Mouse (Mus musculus) forebrain, embryonic 14.5 days (tissue): ENCODE measurements around the gene Etl4. TPM values are rescaled to one million over a fixed set of nuclear protein-coding genes. Genes with fewer than 3 reads are reported as not detected.

Source experiments
- ATAC-seq: fragments of 200-750 bp; cut with Nextera tagmentation; 2 replicates; pipeline ENCODE4 v1.8.0; 2017; ENCODE audit warnings: mild to moderate bottlenecking, moderate library complexity
- DNase-seq: peaks from one replicate; pipeline ENCODE4 v3.0.0-alpha.2; 2015; ENCODE audit warnings: low spot score
- H3K27ac ChIP-seq: fragments of 300-500 bp; sonication (generic); 2 replicates; pipeline ENCODE4 v1.5.1; 2014; ENCODE audit warnings: low read depth, mild to moderate bottlenecking, control low read depth, low read length, moderate library complexity
- H3K27me3 ChIP-seq: fragments of 300-500 bp; sonication (generic); replicated peaks from 2 replicates; pipeline ENCODE4 v1.6.1; 2014; ENCODE audit warnings: low read length, control low read depth, mixed read lengths; ENCODE audit not compliant: control insufficient read depth, insufficient read depth
- H3K36me3 ChIP-seq: fragments of 300-500 bp; sonication (generic); 2 replicates; pipeline ENCODE4 v1.6.1; 2014; ENCODE audit warnings: low read length, control low read depth; ENCODE audit not compliant: control insufficient read depth, insufficient read depth
- H3K4me1 ChIP-seq: fragments of 300-500 bp; sonication (generic); 2 replicates; pipeline ENCODE4 v1.6.1; 2014; ENCODE audit warnings: antibody characterized with exemption, low read length, control low read depth; ENCODE audit not compliant: control insufficient read depth, insufficient read depth
- H3K4me2 ChIP-seq: fragments of 300-500 bp; sonication (generic); 2 replicates; pipeline ENCODE4 v1.6.1; 2014; ENCODE audit warnings: mild to moderate bottlenecking, control low read depth, low read length
- H3K4me3 ChIP-seq: fragments of 300-500 bp; sonication (generic); 2 replicates; pipeline ENCODE4 v1.5.1; 2014; ENCODE audit warnings: low read depth, low read length, control low read depth
- H3K9ac ChIP-seq: fragments of 300-500 bp; sonication (generic); 2 replicates; pipeline ENCODE4 v1.6.1; 2014; ENCODE audit warnings: mild to moderate bottlenecking, low read length, control low read depth, moderate library complexity
- H3K9me3 ChIP-seq: fragments of 300-500 bp; sonication (generic); replicated peaks from 2 replicates; pipeline ENCODE4 v1.6.1; 2016; ENCODE audit warnings: low read length, control low read depth, mixed read lengths; ENCODE audit not compliant: control insufficient read depth
- WGBS: fragments of 180-500 bp; shearing (Covaris S2); extraction: QIAGEN DNeasy Blood & Tissue Kit; methylation state at CpG from one replicate; pipeline ENCODE4 v1.1.7; 2014; 5-methylcytosine and 5-hydroxymethylcytosine counted together
- polyA plus RNA-seq: library from polyadenylated mRNA; unstranded; fragments of >200 nt; fragmentation: Nextera tagmentation; extraction: Ambion mirVana; gene quantifications from 2 replicates; pipeline ENCODE4 v1.2.1, GENCODE M21; 2014

Etl4 gene
- polyA plus RNA-seq, 1 experiment from 2014 or later = 14.7 TPM

DNA sequence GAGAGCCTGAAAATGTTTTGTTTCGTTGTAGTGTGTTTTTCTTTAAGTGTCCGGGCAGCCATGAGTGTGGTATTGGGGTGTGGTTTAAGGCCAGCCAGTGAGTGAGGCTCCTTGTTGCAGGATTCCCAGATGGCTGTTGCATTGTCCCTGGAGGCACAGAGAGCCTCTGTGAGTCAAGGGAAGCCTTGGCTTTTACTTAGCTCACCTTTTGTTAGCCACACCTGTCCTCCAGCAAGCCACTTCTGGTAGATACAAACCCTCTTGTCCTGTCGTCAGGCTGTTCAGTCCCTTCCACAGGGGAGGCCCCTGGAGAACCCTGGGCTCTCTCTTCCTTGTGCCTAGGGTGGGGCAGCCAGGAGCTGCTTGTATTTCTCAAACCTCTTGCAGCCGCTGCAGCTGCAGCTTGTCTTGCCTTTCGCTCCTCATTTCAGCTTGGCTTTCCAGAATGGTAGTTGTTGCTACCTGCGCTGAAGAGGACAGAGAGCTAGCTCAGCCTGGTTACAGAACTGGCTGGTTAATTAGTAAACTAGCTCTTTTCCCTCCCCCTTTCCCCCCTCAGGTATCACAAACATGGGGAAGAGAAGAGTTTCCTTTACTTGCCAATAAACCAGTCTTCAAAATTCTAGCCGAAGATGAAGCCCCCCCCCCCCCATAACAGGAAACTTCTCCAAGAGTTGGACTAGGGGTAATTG is 826.9 kb downstream of the Etl4 start:
- Histone ChIP-seq H3K27me3 (no peaks in the 10 kb centered on the region), H3K4me3 (no peak overlapping the region), H3K4me1 (0 out of 2 replicates have a peak, but pooled peaks cover 2% of the 10 kb centered on the region), H3K9ac (no peak overlapping the region), H3K27ac (no peak overlapping the region), H3K4me2 (no peak overlapping the region), H3K36me3 (no peaks in the 10 kb centered on the region), H3K9me3 (no peaks in the 10 kb centered on the region)
- DNase-seq (no peak), ATAC-seq (no peak)
- WGBS = 81% methylated on average over 7 of the region's 7 CpGs

DNA sequence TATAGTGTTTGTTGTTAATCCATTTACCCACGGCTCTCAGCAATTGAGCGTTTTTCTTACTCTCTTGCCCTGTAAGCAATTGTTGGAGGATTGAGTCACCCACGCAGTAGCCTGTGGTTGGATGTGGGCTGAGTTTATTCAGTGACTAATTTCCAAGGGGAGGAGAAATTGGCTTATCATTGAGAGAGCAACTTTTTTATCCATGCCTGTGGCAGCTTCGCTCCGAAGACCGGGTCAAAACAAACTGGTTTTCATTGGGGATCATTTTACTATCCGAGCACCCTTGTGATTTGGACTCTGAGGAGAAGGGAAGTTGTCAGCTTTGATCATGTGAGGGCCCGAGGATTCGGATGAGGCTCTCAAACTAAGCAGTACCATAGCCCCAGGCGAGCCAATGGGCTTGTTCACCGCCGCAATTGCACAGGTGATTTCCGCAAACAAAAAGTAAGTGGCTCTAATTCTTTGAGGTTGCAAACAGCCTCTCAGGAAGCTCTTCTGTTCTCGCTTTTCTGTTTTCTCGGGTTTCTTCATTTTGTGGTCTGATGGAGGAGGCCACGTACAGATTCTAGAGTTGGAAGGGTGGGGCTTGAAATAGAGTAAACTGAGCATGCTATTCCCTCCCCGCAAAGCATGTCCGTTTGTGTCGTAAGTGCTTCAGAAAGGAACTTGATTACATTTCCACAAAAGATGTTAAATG is 827.7 kb downstream of the Etl4 start:
- Histone ChIP-seq H3K4me2 (no peak overlapping the region), H3K27ac (no peak overlapping the region), H3K9ac (no peak overlapping the region), H3K9me3 (no peaks in the 10 kb centered on the region), H3K4me1 (0 out of 2 replicates have a peak, but pooled peaks cover 2% of the 10 kb centered on the region), H3K27me3 (no peaks in the 10 kb centered on the region), H3K4me3 (no peak overlapping the region), H3K36me3 (no peaks in the 10 kb centered on the region)
- 84% methylated on average over 19 of the region's 19 CpGs for WGBS
- DNase-seq (no peak), ATAC-seq (no peak)

DNA sequence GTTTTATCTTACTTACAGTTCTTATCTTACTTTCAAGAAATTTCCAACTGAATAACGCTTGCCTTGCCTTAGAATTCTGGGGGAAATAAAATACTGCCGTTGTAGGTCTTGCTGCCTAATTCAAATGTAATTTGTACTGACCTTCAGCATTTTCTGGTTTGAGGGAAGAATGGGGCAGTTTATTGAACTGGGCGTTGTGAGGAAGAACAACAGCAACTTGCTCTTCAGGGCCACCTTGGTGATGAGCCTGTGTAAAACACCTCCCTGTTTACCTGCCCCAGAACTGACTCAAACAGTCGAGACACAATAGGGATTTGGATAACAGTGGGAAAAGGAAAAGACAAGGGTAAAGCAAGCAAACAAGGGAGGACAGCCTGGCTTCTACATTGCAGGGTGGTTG is 828.3 kb downstream of the Etl4 start:
- Histone ChIP-seq H3K27ac (no peak overlapping the region), H3K36me3 (no peaks in the 10 kb centered on the region), H3K9ac (no peak overlapping the region), H3K4me1 (0 out of 2 replicates have a peak, but pooled peaks cover 2% of the 10 kb centered on the region), H3K27me3 (no peaks in the 10 kb centered on the region), H3K9me3 (no peaks in the 10 kb centered on the region), H3K4me2 (no peak overlapping the region), H3K4me3 (no peak overlapping the region)
- 73% methylated on average over 4 of the region's 4 CpGs for WGBS
- DNase-seq (no peak), ATAC-seq (no peak)

DNA sequence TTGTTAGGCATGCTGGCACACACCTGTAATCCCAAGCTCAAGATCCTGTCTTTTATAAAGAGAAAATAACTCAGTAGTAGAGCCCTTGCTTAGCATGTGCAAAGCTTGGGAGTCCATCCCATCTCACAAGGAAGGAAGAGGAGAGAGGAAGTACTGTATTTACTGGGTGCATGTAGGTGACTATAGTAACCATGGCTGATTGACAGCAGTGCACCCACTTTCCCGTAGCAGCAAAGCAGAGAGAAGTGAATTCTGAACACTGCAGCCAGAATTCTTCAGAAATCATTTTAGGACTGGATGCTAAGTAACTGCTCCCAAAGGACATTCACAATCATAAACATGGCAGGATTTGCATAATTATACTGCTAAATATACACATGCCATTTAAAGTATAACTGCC is 838.1 kb downstream of the Etl4 start:
- 58% methylated on average over 1 of the region's 1 CpGs for WGBS
- Histone ChIP-seq H3K36me3 (0 out of 2 replicates have a peak, but pooled peaks cover 3% of the 10 kb centered on the region), H3K4me1 (no peaks in the 10 kb centered on the region; the same call in 1 of the 2 replicates), H3K27ac (no peak overlapping the region), H3K4me2 (no peak overlapping the region), H3K9me3 (no peaks in the 10 kb centered on the region), H3K4me3 (no peak overlapping the region), H3K27me3 (no peaks in the 10 kb centered on the region), H3K9ac (no peak overlapping the region)
- ATAC-seq = no peak
- peak; percentile 11 for DNase-seq

DNA sequence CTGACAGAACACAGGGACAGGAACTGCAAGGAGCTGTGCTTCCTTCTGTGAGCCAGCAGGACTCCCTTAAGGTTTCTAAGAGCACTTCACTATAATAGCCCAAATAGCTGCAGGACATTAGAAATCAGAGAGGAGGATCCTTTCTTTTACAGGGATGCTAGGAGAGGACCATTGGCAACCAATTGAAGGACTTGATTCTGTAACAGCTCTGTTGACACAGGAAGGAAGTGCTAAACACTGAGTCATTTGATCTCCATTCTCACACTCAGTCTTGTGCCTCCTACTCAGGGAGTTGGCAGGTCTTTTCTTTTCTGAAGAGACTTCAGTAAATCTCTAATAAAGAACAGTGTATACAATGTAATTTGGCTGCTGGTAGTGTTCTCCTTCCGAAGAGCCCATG is 838.9 kb downstream of the Etl4 start:
- no peak overlapping the region for H3K4me2 ChIP-seq
- no peak for ATAC-seq
- no peaks in the 10 kb centered on the region; the same call in 1 of the 2 replicates for H3K4me1 ChIP-seq
- H3K36me3 ChIP-seq = 0 out of 2 replicates have a peak, but pooled peaks cover 3% of the 10 kb centered on the region
- 26% methylated on average over 1 of the region's 1 CpGs for WGBS
- no peak overlapping the region for H3K27ac ChIP-seq
- H3K9ac ChIP-seq = no peak overlapping the region
- no peaks in the 10 kb centered on the region for H3K27me3 ChIP-seq
- no peak overlapping the region for H3K4me3 ChIP-seq
- no peaks in the 10 kb centered on the region for H3K9me3 ChIP-seq
- no peak for DNase-seq

DNA sequence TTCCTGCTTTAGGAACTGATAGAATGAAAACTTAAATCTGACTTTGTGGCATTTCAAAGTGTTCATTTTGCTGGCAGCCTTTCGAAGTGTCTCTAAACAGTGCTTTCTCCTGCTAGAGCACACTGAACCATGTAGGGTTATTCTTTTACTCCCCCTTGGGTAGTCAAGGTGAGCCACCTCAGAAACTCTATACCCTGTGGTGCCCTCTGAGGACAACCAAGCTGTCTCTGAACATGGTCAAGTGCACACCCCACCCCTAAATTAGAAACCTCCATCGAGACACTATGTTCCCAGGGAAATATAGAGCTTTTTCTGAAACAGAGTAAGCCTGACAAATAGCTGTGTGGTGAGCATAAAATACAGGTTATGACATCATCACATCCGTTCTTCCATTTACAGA is 840.1 kb downstream of the Etl4 start:
- Histone ChIP-seq H3K36me3 (no peaks in the 10 kb centered on the region), H3K27me3 (no peaks in the 10 kb centered on the region), H3K9me3 (no peaks in the 10 kb centered on the region), H3K4me1 (no peaks in the 10 kb centered on the region; the same call in 1 of the 2 replicates), H3K4me2 (no peak overlapping the region), H3K27ac (no peak overlapping the region), H3K9ac (no peak overlapping the region), H3K4me3 (no peak overlapping the region)
- DNase-seq = no peak
- no peak for ATAC-seq
- WGBS = 90% methylated on average over 3 of the region's 3 CpGs

DNA sequence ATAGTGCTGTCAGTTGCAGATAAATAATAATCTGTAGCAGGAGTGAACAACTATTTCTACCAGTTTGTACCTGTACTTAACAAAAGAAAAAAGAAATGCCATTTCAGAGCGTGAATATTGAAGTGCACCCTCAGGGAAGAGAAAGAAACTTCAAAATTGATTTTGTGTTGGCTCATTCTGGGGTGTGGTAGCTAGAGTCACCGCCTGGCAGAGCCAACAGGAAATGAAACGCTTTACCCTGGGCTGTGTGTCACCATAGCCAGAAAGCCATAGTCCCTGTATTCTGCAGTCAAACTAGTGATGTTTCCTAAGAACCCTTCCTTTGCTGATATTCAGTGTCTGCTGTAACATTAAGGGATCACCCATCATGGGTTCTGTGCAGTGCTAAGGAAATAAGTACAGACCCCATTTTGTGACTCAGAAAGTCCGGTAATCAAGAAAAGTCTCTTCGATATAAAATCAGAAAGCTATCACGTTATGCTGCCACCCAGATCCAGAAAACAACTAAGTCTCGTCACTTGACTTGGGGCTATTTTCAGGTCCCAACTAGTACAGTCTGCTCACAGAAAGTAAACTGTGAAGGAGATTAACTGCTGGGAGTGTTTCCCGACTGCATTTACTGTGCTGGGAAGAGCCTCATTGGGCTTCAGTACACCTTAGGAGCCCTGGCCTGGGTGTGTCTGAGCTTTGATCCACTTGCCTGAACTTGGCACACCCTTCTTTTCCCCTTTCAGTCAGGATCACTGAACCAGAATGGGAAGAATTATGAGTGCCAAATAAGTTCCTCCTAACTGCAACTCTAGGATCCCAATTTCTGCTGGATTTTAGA is 843.9 kb downstream of the Etl4 start:
- H3K9ac ChIP-seq = no peak overlapping the region
- no peak overlapping the region for H3K4me3 ChIP-seq
- no peak overlapping the region for H3K4me2 ChIP-seq
- H3K27me3 ChIP-seq = no peaks in the 10 kb centered on the region
- ATAC-seq (no peak), DNase-seq (no peak)
- H3K27ac ChIP-seq = no peak overlapping the region
- no peaks in the 10 kb centered on the region for H3K9me3 ChIP-seq
- H3K36me3 ChIP-seq = no peaks in the 10 kb centered on the region
- no peaks in the 10 kb centered on the region for H3K4me1 ChIP-seq
- WGBS = 90% methylated on average over 8 of the region's 8 CpGs

DNA sequence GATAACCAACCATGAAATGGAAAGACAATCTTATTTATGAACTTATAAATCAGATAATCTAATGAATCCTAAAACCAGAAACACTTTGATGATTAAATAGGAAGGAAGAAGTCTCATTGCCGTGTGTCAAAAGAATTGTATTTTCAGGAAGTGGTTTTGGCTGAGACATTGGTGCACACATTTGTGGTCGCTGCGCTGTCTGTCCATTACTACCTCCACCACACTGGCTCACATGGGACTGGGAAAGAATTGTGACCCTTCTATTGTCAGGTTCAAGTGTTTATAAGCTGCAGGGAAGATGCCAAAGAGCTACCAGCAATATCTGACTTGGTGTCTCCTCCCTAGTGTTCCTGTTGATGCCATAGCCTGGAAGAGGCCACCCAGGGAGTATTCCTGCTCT is 847.4 kb downstream of the Etl4 start:
- H3K27me3 ChIP-seq = no peaks in the 10 kb centered on the region
- H3K9me3 ChIP-seq = no peaks in the 10 kb centered on the region
- H3K4me3 ChIP-seq = no peak overlapping the region
- H3K9ac ChIP-seq = no peak overlapping the region
- no peaks in the 10 kb centered on the region for H3K4me1 ChIP-seq
- no peak overlapping the region for H3K27ac ChIP-seq
- no peak for ATAC-seq
- no peak overlapping the region for H3K4me2 ChIP-seq
- DNase-seq = no peak
- H3K36me3 ChIP-seq = no peaks in the 10 kb centered on the region
- WGBS = 95% methylated on average over 3 of the region's 3 CpGs
